Mouse (Mus musculus) cerebellum, adult 2 months (tissue): Measurements from ENCODE around the gene Zfp12. TPM values are rescaled to one million over a fixed set of nuclear protein-coding genes. Genes with fewer than 3 reads are reported as not detected.

Source experiments
- DNase-seq, 2 experiments: peaks; one replicate each; pipeline ENCODE4 v3.0.0; 2021
- H3K27ac ChIP-seq: fragments of 200-500 bp; 2 replicates; pipeline ENCODE4 v1.5.1; 2012; ENCODE audit warnings: low read length, control low read depth, inconsistent platforms; ENCODE audit not compliant: insufficient read depth
- H3K27me3 ChIP-seq: fragments of 200-500 bp; 2 replicates; pipeline ENCODE4 v1.6.1; 2012; ENCODE audit warnings: inconsistent platforms, mild to moderate bottlenecking, low read length, moderate library complexity; ENCODE audit not compliant: control insufficient read depth, insufficient read depth
- H3K4me1 ChIP-seq: fragments of 200-500 bp; 2 replicates; pipeline ENCODE4 v1.6.1; 2011; ENCODE audit warnings: low read length; ENCODE audit not compliant: control insufficient read depth, insufficient read depth
- H3K4me3 ChIP-seq: fragments of 200-500 bp; replicated peaks from 2 replicates; pipeline ENCODE3; 2011; ENCODE audit warnings: mild to moderate bottlenecking, low read depth, low read length, control low read depth; ENCODE audit not compliant: insufficient read depth
- CTCF ChIP-seq: fragments of 200-500 bp; IDR thresholded peaks from 2 replicates; pipeline ENCODE4 v1.5.1; 2011; ENCODE audit warnings: low read depth, mild to moderate bottlenecking, control low read depth, low read length, moderate library complexity, borderline replicate concordance; ENCODE audit not compliant: insufficient read depth
- POLR2A ChIP-seq: fragments of 200-500 bp; IDR thresholded peaks from 2 replicates; pipeline ENCODE4 v1.6.1; 2011; ENCODE audit warnings: low read length, control low read depth, borderline replicate concordance; ENCODE audit not compliant: insufficient read depth
- WGBS: fragments of 180-500 bp; shearing (Covaris S2); methylation state at CpG from one replicate; pipeline ENCODE4 v1.1.7; 2018; 5-methylcytosine and 5-hydroxymethylcytosine counted together
- polyA plus RNA-seq: library from polyadenylated mRNA; depleted of rRNA; stranded (reverse); fragments of >200 nt; gene quantifications from 2 replicates; pipeline ENCODE4 v1.2.3, GENCODE M21; 2012

Gene Zfp12
- polyA plus RNA-seq, 1 experiment: 28.5 TPM

DNA sequence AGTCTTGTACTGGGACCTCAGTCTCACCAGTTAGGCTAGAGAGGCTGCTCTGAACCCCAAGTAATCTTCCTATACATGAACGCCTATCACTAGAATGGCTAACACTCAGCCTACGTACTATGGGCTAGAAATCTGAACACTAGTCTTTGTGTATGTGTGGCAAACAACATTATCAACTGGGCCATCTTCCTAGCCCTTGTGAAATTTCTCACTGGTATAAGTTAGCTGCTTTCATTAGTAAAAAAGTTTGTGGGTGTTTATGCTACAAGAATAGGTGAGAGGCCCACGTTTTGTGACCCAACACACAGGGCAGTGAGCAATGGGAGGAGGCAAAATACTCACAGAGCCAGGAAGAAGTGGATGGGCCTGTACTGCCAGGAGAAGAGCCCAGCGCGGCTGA, 14.0 kb upstream of the Zfp12 start:
- 82% methylated on average over 5 of the region's 5 CpGs for WGBS
- no peak for DNase-seq
- H3K4me1 ChIP-seq: no peaks in the 10 kb centered on the region
- H3K4me3 ChIP-seq: no peak overlapping the region
- TF ChIP-seq POLR2A: no peak
- no peak overlapping the region for H3K27ac ChIP-seq
- H3K27me3 ChIP-seq: no peaks in the 10 kb centered on the region

DNA sequence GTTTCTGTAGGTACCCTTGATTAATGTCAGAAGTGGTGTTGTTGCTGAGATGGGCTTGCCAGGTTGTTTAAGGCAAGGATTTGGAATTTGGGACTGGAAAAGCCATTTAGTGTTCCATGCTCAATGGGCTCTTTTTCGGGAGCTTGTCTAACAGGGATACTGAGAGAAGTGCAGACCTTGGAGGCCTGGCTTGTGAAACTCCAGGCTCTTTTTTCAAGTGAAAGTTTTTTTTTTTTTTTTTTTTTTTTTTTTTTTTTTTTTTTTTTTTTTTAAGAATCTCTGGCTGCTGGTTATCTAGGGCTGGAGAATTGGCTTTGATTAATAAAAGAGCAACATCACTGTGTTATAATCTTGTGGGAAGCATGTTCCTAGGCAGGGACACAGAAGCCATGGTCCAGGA, 12.7 kb upstream of the Zfp12 start:
- no peaks in the 10 kb centered on the region for H3K27me3 ChIP-seq
- 81% methylated on average over 1 of the region's 1 CpGs for WGBS
- no peak overlapping the region for H3K4me3 ChIP-seq
- no peaks in the 10 kb centered on the region for H3K4me1 ChIP-seq
- no peak overlapping the region for H3K27ac ChIP-seq
- no peak for TF ChIP-seq CTCF
- TF ChIP-seq POLR2A: no peak
- no peak for DNase-seq

- Histone ChIP-seq H3K4me3 (no peak within 1 kb of the TSS), H3K27ac (no peak within 1 kb of the TSS), H3K27me3 (no peaks in the 10 kb centered on the region), H3K4me1 (no peaks in the 10 kb centered on the region)
- no peak for DNase-seq
- TF ChIP-seq POLR2A (no peak), CTCF (no peak)
- WGBS: 89% methylated on average over 3 of the region's 3 CpGs
These were observed 8.2 kb upstream of the Zfp12 start, which contains the start of gene Spdye4a for GRCm38 (mm10) chr5:143226790-143227189. Spdye4a (minus strand) TSS chr5:143226890.

DNA sequence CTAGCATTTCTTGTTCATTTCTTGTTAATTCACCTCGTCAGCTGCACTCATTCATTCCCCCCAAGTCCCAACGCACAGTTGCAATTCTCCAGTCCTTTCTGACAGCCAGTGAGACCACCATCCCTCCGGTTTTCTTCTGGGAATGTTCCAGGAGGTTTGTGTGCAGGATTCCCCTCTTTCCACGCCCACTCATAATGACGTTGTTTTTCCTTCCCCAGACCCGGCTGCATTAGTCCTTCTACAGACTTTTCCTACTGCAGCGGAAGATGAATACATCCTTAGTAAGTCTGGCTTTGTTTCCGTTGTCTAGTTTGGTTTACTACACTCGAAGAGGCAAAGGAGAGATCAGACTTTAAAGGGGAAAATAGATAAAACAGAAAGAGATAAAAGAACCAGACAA, 1.1 kb downstream of the Zfp12 start:
- H3K4me1 ChIP-seq: peaks cover 12% of the 10 kb centered on the region
- H3K27me3 ChIP-seq: no peaks in the 10 kb centered on the region
- H3K27ac ChIP-seq: no peak overlapping the region
- TF ChIP-seq POLR2A: no peak
- 31% methylated on average over 9 of the region's 9 CpGs for WGBS
- DNase-seq: no peak
- peak overlapping the region; percentile 60 for H3K4me3 ChIP-seq

DNA sequence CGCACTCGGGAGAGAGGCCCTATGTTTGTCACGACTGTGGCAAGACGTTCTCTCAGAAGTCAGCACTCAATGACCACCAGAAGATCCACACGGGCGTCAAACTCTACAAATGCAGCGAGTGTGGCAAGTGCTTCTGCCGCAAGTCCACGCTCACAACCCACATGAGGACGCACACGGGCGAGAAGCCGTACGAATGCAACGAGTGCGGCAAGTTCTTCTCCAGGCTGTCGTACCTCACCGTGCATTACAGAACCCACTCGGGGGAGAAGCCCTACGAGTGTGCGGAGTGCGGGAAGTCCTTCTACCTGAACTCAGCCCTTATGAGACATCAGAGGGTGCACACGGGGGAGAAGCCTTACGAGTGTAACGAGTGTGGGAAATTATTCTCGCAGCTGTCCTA, 10.0 kb downstream of the Zfp12 start:
- no peak overlapping the region for H3K4me3 ChIP-seq
- DNase-seq: no peak
- TF ChIP-seq CTCF (no peak), POLR2A (no peak)

GRCm38 (mm10) chr5:143252039-143252438, 17.1 kb downstream of the Zfp12 start:
- Histone ChIP-seq H3K27ac (no peak overlapping the region), H3K4me1 (0 out of 2 replicates have a peak, but pooled peaks cover 8% of the 10 kb centered on the region), H3K4me3 (no peak overlapping the region), H3K27me3 (no peaks in the 10 kb centered on the region)
- no peak for TF ChIP-seq CTCF
- no peak for TF ChIP-seq POLR2A
- 72% methylated on average over 6 of the region's 6 CpGs for WGBS
- DNase-seq: no peak

More for the DNA sequence above, 10.0 kb downstream of the Zfp12 start:
- Histone ChIP-seq H3K4me1 (0 out of 2 replicates have a peak, but pooled peaks cover 2% of the 10 kb centered on the region), H3K27me3 (no peaks in the 10 kb centered on the region), H3K27ac (no peak overlapping the region)
- 96% methylated on average over 26 of the region's 26 CpGs for WGBS

DNA sequence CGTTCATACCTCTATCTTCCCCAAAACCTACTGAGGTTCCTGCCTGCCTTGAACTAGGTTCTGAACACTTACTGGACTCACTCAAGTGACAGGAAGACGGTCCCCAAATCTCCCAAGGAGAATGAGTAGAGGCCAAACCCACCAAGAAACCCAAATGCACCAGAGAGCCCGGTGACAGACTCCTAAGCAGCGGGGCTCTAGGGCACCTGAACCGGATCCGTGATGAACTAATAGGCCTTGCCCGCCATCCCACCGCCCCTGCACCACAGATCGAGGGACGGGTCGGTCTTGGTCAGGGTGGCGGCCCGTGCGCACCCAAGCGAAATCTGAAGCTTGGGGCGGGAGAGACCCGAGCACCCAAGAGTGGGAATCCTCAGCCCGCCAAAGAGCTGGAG, 17.8 kb downstream of the Zfp12 start:
- DNase-seq: no peak
- WGBS: 75% methylated on average over 18 of the region's 18 CpGs
- Histone ChIP-seq H3K27ac (peak overlapping the region; percentile 87), H3K4me3 (peak overlapping the region; percentile 79), H3K27me3 (no peaks in the 10 kb centered on the region), H3K4me1 (0 out of 2 replicates have a peak, but pooled peaks cover 6% of the 10 kb centered on the region)
- no peak for TF ChIP-seq POLR2A

- peak; percentile 75 for DNase-seq
- Histone ChIP-seq H3K27ac (peak overlapping the region; percentile 87), H3K4me3 (peak overlapping the region; percentile 79), H3K27me3 (no peaks in the 10 kb centered on the region), H3K4me1 (0 out of 2 replicates have a peak, but pooled peaks cover 6% of the 10 kb centered on the region)
- 7% methylated on average over 103 of the region's 103 CpGs for WGBS
- no peak for TF ChIP-seq CTCF
- peak; percentile 54; the same call in 1 of the 2 replicates for TF ChIP-seq POLR2A
These were observed 18.4 kb downstream of the Zfp12 start for GRCm38 (mm10) chr5:143253186-143253880.
